Mouse (Mus musculus) left cerebral cortex, adult 18-20 months (tissue): ENCODE measurements around the gene Gm10486. TPM values are rescaled to one million over a fixed set of nuclear protein-coding genes. Genes with fewer than 3 reads are reported as not detected.
"Not testable (repeated sequence)": the region's sequence is repeated elsewhere in the genome, so short reads cannot be mapped to it uniquely, and the experiment has no call there.

Experiments
- DNase-seq, 2 experiments: peaks; one replicate each; pipeline ENCODE4 v3.0.0; 2021 to 2022; ENCODE audit warnings: low spot score in 2 of 2, mixed read lengths in 1 of 2
- long read RNA-seq, 2 experiments: library from polyadenylated mRNA; stranded (forward); transcript quantifications; one replicate each; pipeline ENCODE4 v2.0.0; 2021
- total RNA-seq, 2 experiments: library from RNA; stranded (reverse); gene quantifications; 2 replicates each; pipeline ENCODE4 v1.2.3; 2021

Gm10486 gene
- not detected for total RNA-seq
- long read RNA-seq, experiment 1 = 0 reads
- long read RNA-seq, experiment 2 = 0 reads

- DNase-seq = not testable (repeated sequence)
These were observed at the start of gene Gm10486 for GRCm38 (mm10) chrX:35067084-35067483. Gene Gm10486 (plus strand): TSS chrX:35067384.
